Mouse (Mus musculus): ENCODE measurements around the gene Sdf4. TPM values are rescaled to one million over a fixed set of nuclear protein-coding genes. Genes with fewer than 3 reads are reported as not detected.

Gene Sdf4
- polyA plus RNA-seq, 1 experiment from 2014 or later = 114 TPM

GRCm38 (mm10) chr4:156059713-156060112 lies 67.0 kb downstream of the Sdf4 start:
- Histone ChIP-seq H3K4me2 (no peak overlapping the region), H3K27me3 (no peaks in the 10 kb centered on the region), H3K9ac (no peak overlapping the region), H3K4me3 (no peak overlapping the region), H3K36me3 (no peaks in the 10 kb centered on the region), H3K4me1 (replicated peaks) (peaks cover 4% of the 10 kb centered on the region; the same call in 1 of the 2 replicates), H3K9me3 (no peaks in the 10 kb centered on the region), H3K27ac (replicated peaks) (no peak overlapping the region)
- ATAC-seq (ENCODE audit: low FRiP score, low read depth) = peak; percentile 11; the same call in 1 of the 2 replicates
- 45% methylated on average over 10 of the region's 10 CpGs for WGBS

MicroRNAs within 50 kb of the gene (microRNA counts, 519-probe panel; counts per million panel counts)
- microRNA mmu-miR-200a (not detected), microRNA mmu-miR-200b (2,420 counts per million, percentile 35 among the panel's probes with 10 or more counts), microRNA mmu-miR-429 (not detected)

Small RNA genes lying within 50 kb of the gene (microRNA-seq; reads per million reads assigned to microRNA genes)
- gene Mir200a = 2.0 reads per million
- 11.6 reads per million, percentile 29 among the genes with 10 or more reads in this experiment for gene Mir200b
- gene Mir429 = 52.5 reads per million, percentile 43 among the genes with 10 or more reads in this experiment

Other genes with a start within 250 kb of the Sdf4 start
- gene Atad3a, start 231.8 kb upstream of the Sdf4 start, polyA plus RNA-seq (2015; fragmentation: Nextera tagmentation; extraction: Ambion mirVana) = 92.0 and 99.4 TPM in 2 replicates
- gene Vwa1, start 218.2 kb upstream of the Sdf4 start, polyA plus RNA-seq (2015; fragmentation: Nextera tagmentation; extraction: Ambion mirVana) = 32.2 and 33.7 TPM in 2 replicates
- gene Tmem88b, start 207.0 kb upstream of the Sdf4 start, polyA plus RNA-seq (2015; fragmentation: Nextera tagmentation; extraction: Ambion mirVana) = 0.98 and 1.2 TPM in 2 replicates
- gene Ankrd65, start 202.4 kb upstream of the Sdf4 start, polyA plus RNA-seq (2015; fragmentation: Nextera tagmentation; extraction: Ambion mirVana) = not detected in 2 replicates
- gene Mrpl20, start 190.0 kb upstream of the Sdf4 start, polyA plus RNA-seq (2015; fragmentation: Nextera tagmentation; extraction: Ambion mirVana) = 248 and 265 TPM in 2 replicates
- gene Ccnl2, start 180.4 kb upstream of the Sdf4 start, polyA plus RNA-seq (2015; fragmentation: Nextera tagmentation; extraction: Ambion mirVana) = 134 and 137 TPM in 2 replicates
- 129 TPM in 2 replicates for gene Aurkaip1, start 161.6 kb upstream of the Sdf4 start, polyA plus RNA-seq (2015; fragmentation: Nextera tagmentation; extraction: Ambion mirVana)
- 32.5 and 32.7 TPM in 2 replicates for gene Mxra8, start 153.2 kb upstream of the Sdf4 start, polyA plus RNA-seq (2015; fragmentation: Nextera tagmentation; extraction: Ambion mirVana)
- gene Dvl1, start 145.5 kb upstream of the Sdf4 start, polyA plus RNA-seq (2015; fragmentation: Nextera tagmentation; extraction: Ambion mirVana) = 30.8 and 32.8 TPM in 2 replicates
- gene Tas1r3, start 129.5 kb upstream of the Sdf4 start, polyA plus RNA-seq (2015; fragmentation: Nextera tagmentation; extraction: Ambion mirVana) = 0.43 and 0.54 TPM in 2 replicates
- gene Cptp, start 123.4 kb upstream of the Sdf4 start, polyA plus RNA-seq (2015; fragmentation: Nextera tagmentation; extraction: Ambion mirVana) = 25.6 and 29.1 TPM in 2 replicates
- 71.6 and 78.6 TPM in 2 replicates for gene Ints11, start 123.3 kb upstream of the Sdf4 start, polyA plus RNA-seq (2015; fragmentation: Nextera tagmentation; extraction: Ambion mirVana)
- 58.5 and 62.9 TPM in 2 replicates for gene Pusl1, start 101.1 kb upstream of the Sdf4 start, polyA plus RNA-seq (2015; fragmentation: Nextera tagmentation; extraction: Ambion mirVana)
- 68.8 and 74.6 TPM in 2 replicates for gene Acap3, start 101.0 kb upstream of the Sdf4 start, polyA plus RNA-seq (2015; fragmentation: Nextera tagmentation; extraction: Ambion mirVana)
- gene Ube2j2, start 49.0 kb upstream of the Sdf4 start, polyA plus RNA-seq (2015; fragmentation: Nextera tagmentation; extraction: Ambion mirVana) = 104 and 115 TPM in 2 replicates
- gene C1qtnf12, start 30.6 kb upstream of the Sdf4 start, polyA plus RNA-seq (2015; fragmentation: Nextera tagmentation; extraction: Ambion mirVana) = 13.4 and 16.6 TPM in 2 replicates
- gene B3galt6, start 223 bp upstream of the Sdf4 start, polyA plus RNA-seq (2015; fragmentation: Nextera tagmentation; extraction: Ambion mirVana) = 33.1 and 35.9 TPM in 2 replicates
- gene Tnfrsf4, start 21.0 kb downstream of the Sdf4 start, polyA plus RNA-seq (2015; fragmentation: Nextera tagmentation; extraction: Ambion mirVana) = 0.64 and 0.73 TPM in 2 replicates
- 1.9 and 2.1 TPM in 2 replicates for gene Tnfrsf18, start 33.3 kb downstream of the Sdf4 start, polyA plus RNA-seq (2015; fragmentation: Nextera tagmentation; extraction: Ambion mirVana)
- not detected in 2 replicates for gene Ttll10, start 66.5 kb downstream of the Sdf4 start, polyA plus RNA-seq (2015; fragmentation: Nextera tagmentation; extraction: Ambion mirVana)
- 30.0 and 32.6 TPM in 2 replicates for gene 9430015G10Rik, start 117.1 kb downstream of the Sdf4 start, polyA plus RNA-seq (2015; fragmentation: Nextera tagmentation; extraction: Ambion mirVana)
- 0.43 and 0.53 TPM in 2 replicates for gene Rnf223, start 137.6 kb downstream of the Sdf4 start, polyA plus RNA-seq (2015; fragmentation: Nextera tagmentation; extraction: Ambion mirVana)
- gene Agrn, start 204.6 kb downstream of the Sdf4 start, polyA plus RNA-seq (2015; fragmentation: Nextera tagmentation; extraction: Ambion mirVana) = 116 TPM in 2 replicates
- gene Isg15, start 207.9 kb downstream of the Sdf4 start, polyA plus RNA-seq (2015; fragmentation: Nextera tagmentation; extraction: Ambion mirVana) = 1.5 and 5.1 TPM in 2 replicates
- gene AW011738, start 210.4 kb downstream of the Sdf4 start, polyA plus RNA-seq (2015; fragmentation: Nextera tagmentation; extraction: Ambion mirVana) = 4.5 and 5.0 TPM in 2 replicates
- 1.9 and 2.5 TPM in 2 replicates for gene Perm1, start 223.0 kb downstream of the Sdf4 start, polyA plus RNA-seq (2015; fragmentation: Nextera tagmentation; extraction: Ambion mirVana)
- gene Plekhn1, start 242.0 kb downstream of the Sdf4 start, polyA plus RNA-seq (2015; fragmentation: Nextera tagmentation; extraction: Ambion mirVana) = 26.1 and 30.4 TPM in 2 replicates
- 53.4 and 59.0 TPM in 2 replicates for gene Noc2l, start 243.1 kb downstream of the Sdf4 start, polyA plus RNA-seq (2015; fragmentation: Nextera tagmentation; extraction: Ambion mirVana)

All from hindbrain, embryonic 15.5 days (tissue).